Comparison of ENCODE assay signal across 10 mouse cellular contexts in genomic region chr16:87263571-87263970, GRCm38 (mm10).
A peak's percentile ranks its signal among the peaks of the same experiment; 100 is the strongest.
DNase-seq lines count a peak whose midpoint lies in the region; ATAC-seq and TF ChIP-seq lines count a peak whose summit lies in the region.
"Had no signal": no experiment of that assay in that cellular context is flagged by ENCODE, and none has a peak within 500 bp of the region (broad histone marks: within the 10 kb centered on the region; RNA-seq: fewer than 3 reads in every experiment).

No protein-coding gene starts in this region.

- no peaks in the 10 kb centered on the region for H3K27me3 ChIP-seq in midbrain, embryonic 14.5 days (ENCODE audit: control insufficient read depth, insufficient read depth, low read length)
- H3K27me3 ChIP-seq in midbrain, embryonic 10.5 days (ENCODE audit: low read depth, poor library complexity, severe bottlenecking): no peaks in the 10 kb centered on the region
- no peaks in the 10 kb centered on the region for H3K27me3 ChIP-seq in lung, postnatal 0 days (replicated peaks; ENCODE audit: insufficient read depth, low read length)
- H3K27me3 ChIP-seq: limb, embryonic 12.5 days; neural tube, embryonic 13.5 days had no signal

- DNase-seq in midbrain, embryonic 14.5 days: peak; percentile 60
- no peak for DNase-seq in midbrain, embryonic 10.5 days (ENCODE audit: low spot score)
- DNase-seq in gastrocnemius, postnatal 25 days: peak; percentile 64
- peak; percentile 84 for DNase-seq in lung, postnatal 0 days (ENCODE audit: low spot score)
- DNase-seq in frontal cortex, adult 2 months (ENCODE audit: extremely low spot score in 1 of 2, low spot score in 1 of 2): no peak

- H3K27ac ChIP-seq in midbrain, embryonic 14.5 days (replicated peaks; ENCODE audit: low read depth, low read length): no peak overlapping the region
- H3K27ac ChIP-seq in midbrain, embryonic 10.5 days (replicated peaks): no peak overlapping the region
- peak overlapping the region; percentile 55 for H3K27ac ChIP-seq in lung, postnatal 0 days (ENCODE audit: low read length)
- H3K27ac ChIP-seq: limb, embryonic 12.5 days; neural tube, embryonic 13.5 days had no signal

- H3K4me1 ChIP-seq in midbrain, embryonic 14.5 days (ENCODE audit: control insufficient read depth, insufficient read depth, low read length): 0 out of 2 replicates have a peak, but pooled peaks cover 2% of the 10 kb centered on the region
- no peaks in the 10 kb centered on the region for H3K4me1 ChIP-seq in midbrain, embryonic 10.5 days
- H3K4me1 ChIP-seq in lung, postnatal 0 days (ENCODE audit: insufficient read depth, low read depth, low read length): no peaks in the 10 kb centered on the region
- H3K4me1 ChIP-seq: neural tube, embryonic 13.5 days had no signal

- H3K9me3 ChIP-seq in midbrain, embryonic 14.5 days (ENCODE audit: control insufficient read depth, low read length): no peaks in the 10 kb centered on the region
- no peaks in the 10 kb centered on the region for H3K9me3 ChIP-seq in midbrain, embryonic 10.5 days (replicated peaks)
- no peaks in the 10 kb centered on the region for H3K9me3 ChIP-seq in lung, postnatal 0 days (ENCODE audit: low read length)
- H3K9me3 ChIP-seq: limb, embryonic 12.5 days; neural tube, embryonic 13.5 days had no signal

- TF ChIP-seq CTCF in lung, postnatal 0 days (IDR thresholded peaks at IDR 0.05): no peak

- H3K9ac ChIP-seq in midbrain, embryonic 14.5 days (replicated peaks; ENCODE audit: low read length): no peak overlapping the region
- no peak overlapping the region for H3K9ac ChIP-seq in lung, postnatal 0 days (replicated peaks; ENCODE audit: low read depth)
- H3K9ac ChIP-seq: limb, embryonic 12.5 days; neural tube, embryonic 13.5 days had no signal

- H3K36me3 ChIP-seq in midbrain, embryonic 14.5 days (ENCODE audit: control insufficient read depth, insufficient read depth, low read length): no peaks in the 10 kb centered on the region
- H3K36me3 ChIP-seq in midbrain, embryonic 10.5 days: no peaks in the 10 kb centered on the region
- H3K36me3 ChIP-seq in lung, postnatal 0 days (ENCODE audit: insufficient read depth, low read length): no peaks in the 10 kb centered on the region
- H3K36me3 ChIP-seq: limb, embryonic 12.5 days; neural tube, embryonic 13.5 days had no signal

- ATAC-seq in midbrain, embryonic 14.5 days (ENCODE audit: low FRiP score, low TSS enrichment): peak; percentile 36; the same call in 1 of the 2 replicates
- peak; percentile 77 for ATAC-seq in cerebellum, adult (ENCODE audit: insufficient number of reproducible peaks, low FRiP score, low TSS enrichment)
- ATAC-seq in lung, postnatal 0 days: peak; percentile 70
- ATAC-seq in megakaryocyte, adult 5-6 weeks (ENCODE audit: poor library complexity, severe bottlenecking): no peak

- WGBS in midbrain, embryonic 14.5 days: 25% methylated on average over 4 of the region's 4 CpGs
- 67% methylated on average over 4 of the region's 4 CpGs for WGBS in midbrain, embryonic 10.5 days
- 15% methylated on average over 4 of the region's 4 CpGs for WGBS in lung, postnatal 0 days

- TF ChIP-seq EP300 in lung, postnatal 0 days (IDR thresholded peaks at IDR 0.05): no peak

- no peak overlapping the region for H3K4me2 ChIP-seq in midbrain, embryonic 14.5 days (ENCODE audit: low read length)
- no peak overlapping the region for H3K4me2 ChIP-seq in lung, postnatal 0 days (replicated peaks; ENCODE audit: low read depth, low read length)
- H3K4me2 ChIP-seq: limb, embryonic 12.5 days; neural tube, embryonic 13.5 days had no signal

- H3K4me3 ChIP-seq in midbrain, embryonic 14.5 days (replicated peaks; ENCODE audit: low read depth, low read length): no peak overlapping the region
- no peak overlapping the region for H3K4me3 ChIP-seq in midbrain, embryonic 10.5 days
- no peak overlapping the region for H3K4me3 ChIP-seq in lung, postnatal 0 days (ENCODE audit: low read depth, low read length)
- H3K4me3 ChIP-seq: erythroblast, embryonic 14.5 days; limb, embryonic 12.5 days; neural tube, embryonic 13.5 days had no signal

Comparison
In these comparisons a context has a peak if more than half of its experiments do, and no peak if none do; other contexts are left out.
1. DNase-seq: peak in midbrain, embryonic 14.5 days (single experiment), gastrocnemius, postnatal 25 days (single experiment) and lung, postnatal 0 days (single experiment); none in midbrain, embryonic 10.5 days (single experiment) and frontal cortex, adult 2 months (0 of 2).